Mouse (Mus musculus) MEL (cell line): ENCODE results near the gene Cpeb2.

ENCODE experiments used
- CHD1 ChIP-seq: IDR thresholded peaks from 2 replicates; pipeline ENCODE4 v1.6.1; 2012; ENCODE audit warnings: low read depth, mild to moderate bottlenecking, inconsistent platforms, low read length, improper control_type of control experiment
- CTCF ChIP-seq, 3 experiments: IDR thresholded peaks in 2 of 3; conservative IDR thresholded peaks in 1 of 3; 2 replicates each; pipeline ENCODE4 v1.5.1; 2011 to 2012; ENCODE audit warnings: low read length in 3 of 3, low read depth in 2 of 3, mild to moderate bottlenecking in 2 of 3, improper control_type of control experiment in 1 of 3, inconsistent platforms in 1 of 3, mixed read lengths in 1 of 3, moderate library complexity in 1 of 3; ENCODE audit not compliant: control insufficient read depth in 1 of 3, insufficient read depth in 1 of 3, poor library complexity in 1 of 3, severe bottlenecking in 1 of 3
- E2F4 ChIP-seq: IDR thresholded peaks from 2 replicates; pipeline ENCODE4 v1.6.1; 2011; ENCODE audit warnings: low read depth, low read length, improper control_type of control experiment, borderline replicate concordance
- KAT2A ChIP-seq: conservative IDR thresholded peaks from 2 replicates; pipeline ENCODE4 v1.6.1; 2012; ENCODE audit warnings: low read depth, low read length, improper control_type of control experiment, inconsistent platforms
- POLR2A ChIP-seq, 2 experiments: IDR thresholded peaks; 2 replicates each; pipeline ENCODE4 v1.6.1; 2011 to 2012; ENCODE audit warnings: low read length in 2 of 2, mild to moderate bottlenecking in 2 of 2, control low read depth in 1 of 2, improper control_type of control experiment in 1 of 2, low read depth in 1 of 2, moderate library complexity in 1 of 2; ENCODE audit not compliant: control insufficient read depth in 1 of 2, insufficient read depth in 1 of 2, poor library complexity in 1 of 2
- POLR2AphosphoS5 ChIP-seq: IDR thresholded peaks from 2 replicates; pipeline ENCODE4 v1.6.1; 2012; ENCODE audit warnings: low read depth, borderline replicate concordance, mild to moderate bottlenecking, inconsistent platforms, low read length, moderate library complexity, mixed read lengths
- TAL1 ChIP-seq: IDR thresholded peaks from 2 replicates; pipeline ENCODE4 v1.6.1; 2012; ENCODE audit warnings: mild to moderate bottlenecking, inconsistent platforms, low read length, moderate library complexity, mixed read lengths
- USF2 ChIP-seq, 2 experiments: IDR thresholded peaks; 2 replicates each; pipeline ENCODE4 v1.6.1; 2011 to 2012; ENCODE audit warnings: improper control_type of control experiment in 2 of 2, low read length in 2 of 2, borderline replicate concordance in 1 of 2, inconsistent platforms in 1 of 2, low read depth in 1 of 2, mild to moderate bottlenecking in 1 of 2; ENCODE audit not compliant: insufficient read depth in 1 of 2

DNA sequence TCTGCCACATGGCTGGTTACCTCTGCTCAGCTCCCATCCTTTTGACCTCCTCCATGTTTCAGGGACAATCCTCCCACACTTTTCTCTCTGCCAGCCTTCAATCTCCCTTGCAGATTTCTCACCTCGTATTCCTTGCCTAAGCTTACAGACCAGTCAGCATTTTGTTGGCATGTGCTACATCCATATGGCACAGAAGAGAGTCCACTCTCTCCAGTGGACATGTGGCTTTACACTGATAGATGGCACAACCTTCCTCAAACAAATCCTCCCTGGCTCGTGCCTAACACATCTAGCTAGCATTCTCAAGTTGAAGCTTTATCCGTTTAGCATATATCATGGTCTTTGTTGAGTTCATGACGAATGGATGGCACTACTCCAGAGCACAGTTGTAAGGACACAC is 32.3 kb upstream of the Cpeb2 start:
- TF ChIP-seq CTCF (IDR thresholded peaks at IDR 0.05 in 2 of 3, conservative IDR thresholded peaks at IDR 0.05 in 1 of 3; ENCODE audit: control insufficient read depth in 1 of 3, insufficient read depth in 1 of 3, low read depth in 2 of 3, low read length in 3 of 3, poor library complexity in 1 of 3, severe bottlenecking in 1 of 3) (no peak), POLR2AphosphoS5 (no peak), E2F4 (no peak), TAL1 (no peak), USF2 (IDR thresholded peaks at IDR 0.05; ENCODE audit: borderline replicate concordance in 1 of 2, insufficient read depth in 1 of 2, low read depth in 1 of 2, low read length in 2 of 2) (no peak), CHD1 (no peak), KAT2A (no peak), POLR2A (IDR thresholded peaks at IDR 0.05; ENCODE audit: control insufficient read depth in 1 of 2, insufficient read depth in 1 of 2, low read depth in 1 of 2, low read length in 2 of 2, poor library complexity in 1 of 2) (no peak)
